Mouse (Mus musculus) embryonic facial prominence, embryonic 10.5 days (tissue): ENCODE measurements around the gene Kdm4a. TPM values are rescaled to one million over a fixed set of nuclear protein-coding genes. Genes with fewer than 3 reads are reported as not detected.
A peak's percentile ranks its signal among the peaks of the same experiment; 100 is the strongest.

Experiments used
- DNase-seq: peaks from one replicate; pipeline ENCODE4 v3.0.0-alpha.2; 2017; ENCODE audit warnings: low spot score
- H3K27ac ChIP-seq: fragments of 300-500 bp; sonication (generic); replicated peaks from 2 replicates; pipeline ENCODE4 v1.5.1; 2016; ENCODE audit warnings: mild to moderate bottlenecking
- H3K27me3 ChIP-seq: fragments of 300-500 bp; sonication (generic); replicated peaks from 2 replicates; pipeline ENCODE4 v1.6.1; 2016; ENCODE audit warnings: low read depth, mild to moderate bottlenecking; ENCODE audit not compliant: poor library complexity, severe bottlenecking
- H3K36me3 ChIP-seq: fragments of 300-500 bp; sonication (generic); replicated peaks from 2 replicates; pipeline ENCODE4 v1.6.1; 2016; ENCODE audit warnings: mild to moderate bottlenecking, moderate library complexity
- H3K4me1 ChIP-seq: fragments of 300-500 bp; sonication (generic); 2 replicates; pipeline ENCODE4 v1.6.1; 2016
- H3K4me3 ChIP-seq: fragments of 300-500 bp; sonication (generic); 2 replicates; pipeline ENCODE4 v1.5.1; 2016; ENCODE audit warnings: mild to moderate bottlenecking, moderate library complexity
- H3K9me3 ChIP-seq: fragments of 300-500 bp; sonication (generic); 2 replicates; pipeline ENCODE4 v1.6.1; 2016; ENCODE audit warnings: mild to moderate bottlenecking
- WGBS: fragments of 180-500 bp; shearing (Covaris S2); methylation state at CpG from one replicate; pipeline ENCODE4 v1.1.7; 2016; 5-methylcytosine and 5-hydroxymethylcytosine counted together
- polyA plus RNA-seq: library from polyadenylated mRNA; unstranded; fragments of >200 nt; fragmentation: Nextera tagmentation; extraction: Ambion mirVana; gene quantifications from 2 replicates; pipeline ENCODE4 v1.2.1, GENCODE M21; 2016

Gene Kdm4a
- polyA plus RNA-seq, 1 experiment from 2014 or later, result 36.6 TPM

DNA sequence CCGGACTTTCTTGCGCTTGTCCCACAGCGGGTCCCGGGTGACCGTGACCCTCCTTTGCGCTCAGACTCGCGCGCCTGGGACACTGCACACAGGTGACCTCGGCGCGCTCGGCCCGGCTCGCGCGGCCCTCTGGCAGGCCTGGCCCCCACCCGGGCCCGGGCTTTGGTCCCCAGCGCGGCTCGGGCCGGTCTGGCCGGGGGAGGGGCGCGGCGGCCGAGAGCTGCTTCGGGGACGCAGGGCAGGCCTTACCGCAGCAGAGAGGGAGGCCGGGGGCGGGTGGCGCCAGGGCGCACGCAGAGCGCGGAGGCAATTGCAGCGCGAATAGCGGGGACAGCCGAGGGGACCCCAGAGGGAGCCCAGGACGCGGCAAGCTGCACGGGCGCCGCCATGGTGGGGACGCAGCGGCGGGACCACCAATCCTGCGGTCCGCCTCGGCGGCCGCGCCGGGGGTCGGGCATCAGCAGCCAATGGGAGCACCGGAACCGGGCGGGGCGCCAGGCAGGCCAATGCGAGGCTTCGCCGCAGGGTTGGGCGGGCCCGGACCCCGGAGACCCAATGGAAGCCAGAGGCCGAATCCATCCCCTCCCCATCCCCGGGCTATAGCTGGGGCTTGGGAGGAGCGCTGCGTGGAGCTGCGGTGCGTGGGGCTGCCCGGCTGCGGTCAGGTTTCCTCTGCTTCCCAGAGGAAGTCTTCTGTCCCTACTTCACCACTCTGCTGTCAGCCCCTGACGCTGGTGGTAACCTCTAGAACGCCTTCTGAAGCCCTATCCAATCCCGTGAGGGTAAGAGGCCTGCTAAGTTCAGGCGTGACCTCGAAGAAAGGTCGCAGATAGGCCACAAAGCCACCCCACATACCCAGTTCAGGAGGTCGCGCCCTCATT is 45.1 kb downstream of the Kdm4a start, which contains the start of gene St3gal3:
St3gal3 (minus strand) TSS at position 430 of the 881 bp plus-strand sequence.
- DNase-seq, result peak; percentile 98
- Histone ChIP-seq H3K27me3 (no peaks in the 10 kb centered on the region), H3K9me3 (no peaks in the 10 kb centered on the region), H3K4me3 (peak within 1 kb of the TSS; percentile 100), H3K4me1 (peaks cover 19% of the 10 kb centered on the region), H3K27ac (peak within 1 kb of the TSS; percentile 93), H3K36me3 (peaks cover 42% of the 10 kb centered on the region)
- WGBS, result under 1% methylated on average over 84 of the region's 84 CpGs

DNA sequence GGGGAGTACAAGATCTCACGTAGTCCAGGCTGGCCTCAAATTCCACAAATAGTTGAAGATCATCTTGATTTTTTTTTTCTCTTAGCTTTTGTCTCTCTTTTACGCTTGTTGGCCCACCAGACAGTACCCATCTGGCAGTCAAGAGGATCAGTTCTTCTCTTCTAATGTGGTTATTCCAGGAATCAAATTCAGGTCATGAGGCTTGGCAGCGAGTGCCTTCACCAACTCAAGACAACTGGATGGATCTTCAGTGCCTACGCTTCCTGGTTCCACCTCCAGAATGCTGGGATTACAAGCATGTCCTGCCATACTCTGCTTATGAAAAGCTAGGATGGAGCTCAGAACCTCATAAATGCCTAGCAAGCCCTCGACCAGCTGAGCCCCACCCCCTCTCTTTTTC is 48.5 kb downstream of the Kdm4a start:
- DNase-seq, result no peak
- H3K36me3 ChIP-seq, result peaks cover 10% of the 10 kb centered on the region
- 90% methylated on average over 5 of the region's 5 CpGs for WGBS
- no peak overlapping the region for H3K4me3 ChIP-seq
- H3K4me1 ChIP-seq, result peaks cover 19% of the 10 kb centered on the region
- no peak overlapping the region for H3K27ac ChIP-seq
- no peaks in the 10 kb centered on the region for H3K27me3 ChIP-seq
- H3K9me3 ChIP-seq, result no peaks in the 10 kb centered on the region

DNA sequence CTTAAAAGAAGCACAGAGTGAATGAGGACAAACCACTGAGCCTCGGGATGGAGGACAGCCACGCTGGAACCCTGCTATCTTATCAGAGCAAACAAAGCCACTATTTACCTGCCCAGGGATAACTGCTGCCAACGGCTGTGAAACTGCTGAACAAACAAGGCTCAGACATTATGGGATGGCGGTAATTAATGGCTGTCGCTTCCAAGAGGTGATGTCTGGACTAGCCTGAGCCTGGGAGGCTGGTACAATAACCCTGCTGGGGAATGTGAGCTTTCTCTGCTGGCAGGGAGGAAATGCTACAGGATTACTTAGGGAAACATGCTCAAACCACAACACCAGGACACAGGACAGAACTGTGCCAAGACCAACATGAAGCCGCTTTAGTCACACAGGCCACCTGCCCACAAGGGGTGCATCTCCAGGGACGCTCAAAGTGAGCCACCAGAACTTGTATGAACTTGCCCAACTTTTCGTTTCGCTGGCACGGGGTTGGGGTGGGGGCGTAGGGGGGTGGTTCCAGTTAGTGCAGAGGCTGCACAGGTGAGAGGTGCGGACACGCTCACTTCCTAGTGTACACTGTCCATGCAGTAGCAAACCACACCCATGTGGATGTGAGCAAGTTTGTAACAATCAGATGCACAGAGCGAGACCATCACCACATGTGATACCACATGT is 56.7 kb downstream of the Kdm4a start:
- no peak for DNase-seq
- Histone ChIP-seq H3K27ac (peak overlapping the region; percentile 3; the same call in 1 of the 2 replicates), H3K9me3 (no peaks in the 10 kb centered on the region), H3K36me3 (peaks cover 14% of the 10 kb centered on the region), H3K27me3 (no peaks in the 10 kb centered on the region), H3K4me3 (no peak overlapping the region), H3K4me1 (no peaks in the 10 kb centered on the region)
- WGBS, result 78% methylated on average over 14 of the region's 14 CpGs

DNA sequence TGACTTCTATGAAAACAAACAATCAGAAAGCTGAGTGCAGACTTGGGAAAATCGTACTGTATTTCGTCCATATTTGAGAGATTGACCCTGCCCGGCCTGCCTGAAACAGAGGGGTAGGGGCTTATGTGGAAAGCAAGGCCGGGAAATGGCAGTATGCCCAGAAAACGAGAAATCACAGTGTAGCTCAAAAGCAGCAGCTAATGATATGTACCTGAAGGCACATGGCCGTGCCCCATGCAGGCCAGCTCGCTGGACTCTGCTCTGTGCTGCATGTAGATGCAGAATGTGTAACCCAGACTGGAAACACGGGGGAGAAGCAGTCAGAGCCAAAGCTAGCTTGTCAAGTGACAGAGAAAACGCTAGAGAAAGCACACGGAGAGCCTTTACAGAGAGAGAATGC is 57.8 kb downstream of the Kdm4a start:
- Histone ChIP-seq H3K36me3 (peaks cover 19% of the 10 kb centered on the region), H3K4me3 (no peak overlapping the region), H3K27me3 (no peaks in the 10 kb centered on the region), H3K27ac (no peak overlapping the region), H3K4me1 (no peaks in the 10 kb centered on the region), H3K9me3 (no peaks in the 10 kb centered on the region)
- 87% methylated on average over 10 of the region's 10 CpGs for WGBS
- no peak for DNase-seq

DNA sequence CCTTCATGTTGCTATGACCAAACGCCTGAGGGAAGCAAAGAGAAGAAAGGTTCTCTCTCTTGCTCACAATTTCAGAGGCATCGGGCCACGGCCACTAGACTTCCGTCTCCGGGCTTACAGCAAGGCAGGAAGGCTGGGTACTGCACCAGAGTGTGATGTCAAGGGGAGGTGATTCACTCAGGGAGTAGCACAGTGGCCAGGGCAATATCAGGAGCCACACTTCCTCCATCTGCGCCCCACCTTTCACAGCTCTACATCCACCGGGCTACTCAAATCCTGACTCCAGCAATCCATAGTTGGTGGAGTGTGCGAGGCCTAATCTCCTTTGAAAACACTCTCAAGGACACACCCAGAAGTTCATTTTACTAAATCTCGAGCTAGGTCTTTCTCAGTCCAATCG is 62.3 kb downstream of the Kdm4a start:
- Histone ChIP-seq H3K4me3 (no peak overlapping the region), H3K36me3 (peaks cover 25% of the 10 kb centered on the region), H3K9me3 (no peaks in the 10 kb centered on the region), H3K4me1 (0 out of 2 replicates have a peak, but pooled peaks cover 6% of the 10 kb centered on the region), H3K27me3 (no peaks in the 10 kb centered on the region), H3K27ac (no peak overlapping the region)
- 93% methylated on average over 10 of the region's 10 CpGs for WGBS
- no peak for DNase-seq

DNA sequence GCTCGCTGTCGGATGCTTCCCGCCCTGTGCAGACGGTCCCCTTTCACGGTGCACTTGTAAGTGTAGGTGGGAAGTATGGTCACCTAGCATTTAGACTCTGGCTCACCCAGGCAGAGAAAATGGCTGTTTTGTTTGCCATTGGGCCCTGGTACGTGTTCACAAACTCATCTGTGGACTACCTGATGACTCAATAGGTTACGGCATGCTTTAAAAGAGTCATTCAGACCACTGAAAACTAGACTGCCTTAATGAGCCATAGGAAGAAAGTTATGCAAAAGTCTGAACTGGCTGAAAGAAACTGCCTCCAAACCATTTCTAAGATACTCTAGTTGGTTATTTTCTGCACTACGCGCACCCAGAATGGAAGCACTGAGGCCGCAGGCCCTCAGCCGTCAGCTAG is 63.7 kb downstream of the Kdm4a start:
- Histone ChIP-seq H3K27me3 (no peaks in the 10 kb centered on the region), H3K27ac (no peak overlapping the region), H3K9me3 (no peaks in the 10 kb centered on the region), H3K4me3 (no peak overlapping the region), H3K36me3 (peaks cover 39% of the 10 kb centered on the region), H3K4me1 (0 out of 2 replicates have a peak, but pooled peaks cover 6% of the 10 kb centered on the region)
- no peak for DNase-seq
- WGBS, result 94% methylated on average over 11 of the region's 11 CpGs

DNA sequence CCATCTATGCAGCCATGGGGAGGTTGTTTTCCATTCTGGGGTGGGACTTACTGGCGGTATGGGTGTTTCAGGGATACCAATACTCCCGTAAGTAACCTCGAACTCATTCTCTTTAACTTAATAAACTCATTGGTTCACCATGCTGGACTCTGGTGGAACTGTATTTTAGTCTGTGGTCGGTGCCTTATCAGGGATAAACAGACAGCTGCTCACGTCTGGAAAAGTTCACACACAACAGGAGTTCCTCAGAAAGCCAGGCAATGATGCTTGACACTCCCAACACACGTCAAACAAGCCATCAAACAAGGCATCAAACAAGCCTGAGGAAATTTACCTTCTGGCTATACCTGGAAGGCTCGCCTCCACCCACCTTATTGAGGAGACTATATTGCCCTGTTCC is 64.7 kb downstream of the Kdm4a start:
- Histone ChIP-seq H3K9me3 (no peaks in the 10 kb centered on the region), H3K27ac (no peak overlapping the region), H3K36me3 (peaks cover 38% of the 10 kb centered on the region), H3K4me3 (no peak overlapping the region), H3K4me1 (0 out of 2 replicates have a peak, but pooled peaks cover 6% of the 10 kb centered on the region), H3K27me3 (no peaks in the 10 kb centered on the region)
- no peak for DNase-seq
- WGBS, result 92% methylated on average over 7 of the region's 7 CpGs

DNA sequence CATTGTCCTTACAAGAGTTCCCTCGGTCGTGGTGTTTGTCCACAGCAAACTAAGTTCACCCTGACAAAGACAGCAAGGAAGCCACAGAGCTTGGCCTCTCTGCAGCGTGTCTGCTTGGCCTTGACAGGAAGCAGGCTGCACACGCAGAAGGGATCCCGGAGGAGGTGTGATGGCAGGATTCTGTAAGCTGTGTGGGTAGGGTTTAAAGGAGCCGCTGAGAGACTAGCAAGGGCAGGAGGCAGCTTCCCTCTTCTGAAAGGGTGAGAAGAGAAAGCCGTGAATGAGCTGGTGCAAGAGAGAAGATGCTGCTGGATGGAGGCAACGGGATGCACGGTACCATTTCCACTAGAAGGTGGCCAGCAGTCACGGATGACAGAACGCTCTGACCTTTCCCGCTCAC is 67.2 kb downstream of the Kdm4a start:
- no peaks in the 10 kb centered on the region for H3K27me3 ChIP-seq
- 84% methylated on average over 12 of the region's 12 CpGs for WGBS

DNA sequence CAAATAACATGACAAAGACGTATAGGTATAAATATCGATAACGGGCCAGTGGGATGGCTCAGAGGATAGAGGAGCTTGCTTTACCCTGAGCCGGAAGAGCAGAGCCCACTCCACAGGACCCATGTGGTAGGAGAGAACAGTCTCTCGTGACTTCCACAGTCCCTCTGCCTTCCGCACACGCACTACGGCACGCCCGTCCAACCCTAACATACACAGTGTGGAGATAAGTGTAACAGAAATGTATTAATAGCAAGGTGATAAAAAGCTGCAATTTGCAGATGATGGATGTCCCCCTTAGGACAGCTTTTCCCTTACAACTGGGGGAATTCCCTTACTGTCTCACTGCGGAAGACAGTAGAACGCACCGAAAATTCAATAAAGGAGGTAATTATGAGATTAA is 70.2 kb downstream of the Kdm4a start:
- WGBS, result 95% methylated on average over 13 of the region's 13 CpGs
- H3K9me3 ChIP-seq, result no peaks in the 10 kb centered on the region
- H3K27me3 ChIP-seq, result no peaks in the 10 kb centered on the region
- peaks cover 13% of the 10 kb centered on the region for H3K4me1 ChIP-seq
- peaks cover 45% of the 10 kb centered on the region for H3K36me3 ChIP-seq
- no peak overlapping the region for H3K27ac ChIP-seq
- no peak for DNase-seq
- H3K4me3 ChIP-seq, result no peak overlapping the region

More for the DNA sequence above, 67.2 kb downstream of the Kdm4a start:
- DNase-seq, result no peak
- peaks cover 36% of the 10 kb centered on the region for H3K36me3 ChIP-seq
- H3K4me3 ChIP-seq, result no peak overlapping the region
- no peaks in the 10 kb centered on the region for H3K9me3 ChIP-seq
- no peak overlapping the region for H3K27ac ChIP-seq
- H3K4me1 ChIP-seq, result peaks cover 13% of the 10 kb centered on the region

DNA sequence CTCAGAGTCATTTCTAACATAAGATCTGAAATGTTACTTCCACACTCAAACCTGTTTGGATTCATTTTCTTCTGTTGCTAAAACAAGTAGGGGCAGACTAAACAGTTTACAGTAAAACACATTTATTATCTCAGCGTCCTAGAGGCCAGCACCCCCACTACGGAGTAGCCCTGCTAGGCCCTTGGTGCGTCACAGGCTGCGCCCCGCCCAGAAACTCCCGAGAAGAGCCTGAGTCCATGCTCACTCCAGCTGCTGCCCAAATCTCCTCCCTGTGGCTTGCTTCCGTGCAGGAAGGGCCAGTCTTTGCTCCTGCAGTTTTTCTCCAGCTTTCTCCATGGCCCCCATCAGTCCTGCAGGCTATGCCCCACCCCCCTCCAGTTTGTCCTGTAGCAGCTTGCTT is 71.1 kb downstream of the Kdm4a start:
- no peak overlapping the region for H3K4me3 ChIP-seq
- peaks cover 45% of the 10 kb centered on the region for H3K36me3 ChIP-seq
- WGBS, result 74% methylated on average over 7 of the region's 7 CpGs
- H3K27ac ChIP-seq, result no peak overlapping the region; the same call in 1 of the 2 replicates
- no peaks in the 10 kb centered on the region for H3K27me3 ChIP-seq
- no peaks in the 10 kb centered on the region for H3K9me3 ChIP-seq
- DNase-seq, result no peak
- H3K4me1 ChIP-seq, result peaks cover 13% of the 10 kb centered on the region

DNA sequence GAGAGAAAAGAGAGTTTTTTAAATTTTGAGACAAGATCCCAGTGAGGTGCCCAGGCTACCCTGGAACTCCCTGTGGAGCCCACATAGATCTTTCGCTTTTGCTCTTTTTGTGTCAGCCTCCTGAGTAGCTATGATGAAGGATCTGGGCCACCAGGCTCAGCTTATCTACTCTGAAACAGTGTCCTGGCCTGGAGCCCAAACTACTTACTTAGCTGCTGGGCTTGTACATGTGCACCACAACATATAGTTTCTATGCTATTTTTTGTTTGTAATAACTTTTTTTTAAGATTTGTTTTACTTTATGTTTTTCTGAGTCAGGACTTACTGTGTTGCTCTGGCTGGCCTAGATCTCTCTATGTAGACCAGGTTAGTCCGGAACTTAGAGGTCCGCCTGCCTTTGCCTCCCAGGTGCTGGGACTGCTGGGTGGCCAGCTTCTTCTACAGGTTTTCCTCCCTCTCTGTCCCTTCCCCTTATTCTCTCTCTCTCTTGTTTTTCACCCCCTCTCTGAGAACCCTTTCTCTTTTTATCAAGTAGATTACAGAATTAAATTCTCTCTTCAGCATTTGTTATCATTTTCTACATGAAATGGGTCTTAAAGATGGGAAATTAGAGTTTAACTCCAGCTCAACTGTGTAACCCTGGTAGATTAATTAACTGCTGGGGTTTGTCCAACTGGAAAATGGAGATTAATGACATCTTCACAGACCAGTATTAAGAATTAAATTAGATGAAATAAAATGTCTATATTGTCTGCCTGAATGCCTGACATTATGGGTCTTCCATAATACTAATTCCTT is 74.4 kb downstream of the Kdm4a start:
- no peaks in the 10 kb centered on the region for H3K27me3 ChIP-seq
- 91% methylated on average over 3 of the region's 3 CpGs for WGBS

DNA sequence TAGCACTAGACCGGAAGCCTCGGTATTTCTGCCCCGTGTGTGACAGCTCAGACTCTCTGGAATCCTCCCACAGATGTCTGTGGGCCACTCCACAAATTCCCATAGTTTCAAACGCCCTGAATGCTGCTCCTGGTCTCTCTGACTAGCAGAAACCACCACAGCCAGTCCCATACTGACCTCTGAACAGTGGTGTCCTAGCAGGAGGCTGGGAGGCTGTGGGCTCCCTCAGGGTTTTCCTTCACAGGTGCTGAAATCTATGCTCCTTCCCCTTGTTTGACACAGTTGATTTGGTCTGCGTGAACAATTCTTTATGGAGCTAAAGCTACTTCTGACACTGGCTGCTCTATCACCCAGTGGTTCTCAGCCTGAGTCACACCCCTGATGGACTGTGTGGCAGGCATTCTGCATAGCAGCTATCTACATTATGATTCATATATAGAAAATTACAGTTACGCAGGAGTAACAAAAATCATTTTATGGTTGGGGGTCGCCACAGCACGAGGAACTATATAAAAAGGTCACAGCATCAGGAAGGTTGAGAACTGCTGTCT is 76.5 kb downstream of the Kdm4a start:
- Histone ChIP-seq H3K36me3 (peaks cover 30% of the 10 kb centered on the region), H3K4me3 (no peak overlapping the region), H3K27me3 (no peaks in the 10 kb centered on the region), H3K9me3 (no peaks in the 10 kb centered on the region), H3K4me1 (no peaks in the 10 kb centered on the region), H3K27ac (no peak overlapping the region)
- 86% methylated on average over 8 of the region's 8 CpGs for WGBS
- DNase-seq, result no peak

More for the DNA sequence above, 74.4 kb downstream of the Kdm4a start:
- H3K4me1 ChIP-seq, result peaks cover 7% of the 10 kb centered on the region
- H3K36me3 ChIP-seq, result peaks cover 24% of the 10 kb centered on the region
- DNase-seq, result no peak
- no peak overlapping the region for H3K4me3 ChIP-seq
- no peaks in the 10 kb centered on the region for H3K9me3 ChIP-seq
- no peak overlapping the region for H3K27ac ChIP-seq
